Mouse (Mus musculus): ENCODE results near the gene Mef2d. TPM values are rescaled to one million over a fixed set of nuclear protein-coding genes. Genes with fewer than 3 reads are reported as not detected.

The Mef2d gene
- total RNA-seq, 1 experiment = 10.4 TPM

DNA sequence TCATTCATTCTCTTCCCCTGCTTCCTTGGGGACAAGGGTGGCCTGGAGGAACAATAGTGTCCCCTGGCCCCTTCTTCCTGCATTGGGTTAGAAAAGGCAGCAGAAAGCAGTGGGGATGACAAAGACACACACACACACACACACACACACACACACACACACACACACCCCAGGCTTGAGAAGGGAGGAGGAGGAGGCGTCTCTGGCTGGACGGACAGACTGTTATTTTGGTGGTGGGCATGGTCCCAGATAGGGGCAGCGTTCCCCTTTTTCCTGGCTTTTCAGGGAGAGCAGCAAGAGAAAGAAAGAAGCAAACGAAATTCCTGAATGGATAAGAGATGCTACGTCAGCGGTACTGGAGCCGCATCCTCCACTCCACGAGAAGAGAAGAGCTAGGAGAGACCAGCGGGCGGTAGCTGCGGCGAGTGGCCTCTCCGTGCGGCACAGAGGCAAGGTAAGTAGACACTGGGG lies 64.8 kb downstream of the Mef2d start:
- Histone ChIP-seq H3K9ac (ENCODE audit: insufficient read depth, low read depth, low read length, poor library complexity, severe bottlenecking) (no peak overlapping the region), H3K27ac (ENCODE audit: insufficient read depth, low read depth, low read length, poor library complexity, severe bottlenecking) (no peak overlapping the region), H3K36me3 (ENCODE audit: control insufficient read depth, insufficient read depth, low read length, poor library complexity, severe bottlenecking) (no peaks in the 10 kb centered on the region), H3K4me3 (ENCODE audit: insufficient read depth in 1 of 2, low read depth in 1 of 2, low read length in 2 of 2, poor library complexity in 1 of 2, severe bottlenecking in 1 of 2) (no peak overlapping the region), H3K9me3 (ENCODE audit: control insufficient read depth, insufficient read depth, low read depth, low read length) (no peaks in the 10 kb centered on the region), H3K4me1 (ENCODE audit: control insufficient read depth in 2 of 2, insufficient read depth in 2 of 2, low read length in 2 of 2, poor library complexity in 1 of 2) (no peaks in the 10 kb centered on the region)
- TF ChIP-seq HCFC1 (IDR thresholded peaks at IDR 0.05; ENCODE audit: borderline replicate concordance, insufficient read depth, low read length) = no peak
- TF ChIP-seq CHD2 (IDR thresholded peaks at IDR 0.05; ENCODE audit: low read depth, low read length) = no peak
- TF ChIP-seq MAFK (IDR thresholded peaks at IDR 0.05; ENCODE audit: insufficient read depth, low read depth, low read length) = no peak
- TF ChIP-seq ZNF384 (IDR thresholded peaks at IDR 0.05; ENCODE audit: low read depth, low read length) = no peak
- DNase-seq (ENCODE audit: low read depth, low spot score) = no peak
- in situ Hi-C loops (cut with MboI; ENCODE audit: low sequenced_read_pairs in 2 of 2, unreplicated experiment in 2 of 2) = no loop called here

DNA sequence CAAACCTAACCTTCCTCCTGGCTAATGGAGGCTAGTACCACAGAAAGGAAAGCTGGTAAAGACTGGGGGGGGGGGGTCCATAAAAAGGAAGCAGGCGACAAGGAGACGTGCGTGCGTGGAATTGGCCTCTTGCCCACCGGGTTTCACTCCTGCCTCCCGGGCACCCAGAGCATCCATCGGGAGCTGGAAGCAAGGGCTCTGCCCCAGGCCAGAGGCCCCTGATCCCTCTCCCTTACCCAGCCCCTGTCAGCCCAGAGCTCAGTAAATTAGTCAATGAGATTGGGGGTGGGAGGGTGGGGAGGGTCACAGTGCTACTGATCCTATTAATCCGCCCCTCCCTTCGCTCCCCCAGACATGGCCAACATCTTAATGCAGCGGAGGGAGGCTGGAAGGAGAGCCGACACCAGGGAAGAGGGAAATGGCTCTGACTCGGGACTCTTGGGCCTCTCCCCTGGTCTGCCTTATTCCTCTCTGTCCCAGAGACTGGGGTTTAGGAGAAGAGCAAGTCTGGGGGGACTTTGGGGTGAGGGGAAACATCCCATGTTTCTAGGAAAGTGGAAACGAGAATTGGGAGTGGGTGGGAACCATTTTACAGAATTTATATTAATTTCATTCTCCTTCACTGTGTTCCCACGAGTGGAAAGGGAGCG lies 65.4 kb downstream of the Mef2d start:
- in situ Hi-C loops (cut with MboI; ENCODE audit: low sequenced_read_pairs in 2 of 2, unreplicated experiment in 2 of 2) = no loop called here
- no peaks in the 10 kb centered on the region for H3K4me1 ChIP-seq (ENCODE audit: control insufficient read depth in 2 of 2, insufficient read depth in 2 of 2, low read length in 2 of 2, poor library complexity in 1 of 2)
- no peaks in the 10 kb centered on the region for H3K9me3 ChIP-seq (ENCODE audit: control insufficient read depth, insufficient read depth, low read depth, low read length)
- H3K4me3 ChIP-seq (ENCODE audit: insufficient read depth in 1 of 2, low read depth in 1 of 2, low read length in 2 of 2, poor library complexity in 1 of 2, severe bottlenecking in 1 of 2) = no peak overlapping the region
- H3K9ac ChIP-seq (ENCODE audit: insufficient read depth, low read depth, low read length, poor library complexity, severe bottlenecking) = no peak overlapping the region
- DNase-seq (ENCODE audit: low read depth, low spot score) = no peak
- TF ChIP-seq HCFC1 (IDR thresholded peaks at IDR 0.05; ENCODE audit: borderline replicate concordance, insufficient read depth, low read length) (no peak), ZNF384 (IDR thresholded peaks at IDR 0.05; ENCODE audit: low read depth, low read length) (no peak), ZC3H11A (IDR thresholded peaks at IDR 0.05; ENCODE audit: borderline replicate concordance, low read depth, low read length) (no peak), CHD2 (IDR thresholded peaks at IDR 0.05; ENCODE audit: low read depth, low read length) (no peak), MAFK (IDR thresholded peaks at IDR 0.05; ENCODE audit: insufficient read depth, low read depth, low read length) (no peak)
- H3K36me3 ChIP-seq (ENCODE audit: control insufficient read depth, insufficient read depth, low read length, poor library complexity, severe bottlenecking) = no peaks in the 10 kb centered on the region
- H3K27ac ChIP-seq (ENCODE audit: insufficient read depth, low read depth, low read length, poor library complexity, severe bottlenecking) = no peak overlapping the region

DNA sequence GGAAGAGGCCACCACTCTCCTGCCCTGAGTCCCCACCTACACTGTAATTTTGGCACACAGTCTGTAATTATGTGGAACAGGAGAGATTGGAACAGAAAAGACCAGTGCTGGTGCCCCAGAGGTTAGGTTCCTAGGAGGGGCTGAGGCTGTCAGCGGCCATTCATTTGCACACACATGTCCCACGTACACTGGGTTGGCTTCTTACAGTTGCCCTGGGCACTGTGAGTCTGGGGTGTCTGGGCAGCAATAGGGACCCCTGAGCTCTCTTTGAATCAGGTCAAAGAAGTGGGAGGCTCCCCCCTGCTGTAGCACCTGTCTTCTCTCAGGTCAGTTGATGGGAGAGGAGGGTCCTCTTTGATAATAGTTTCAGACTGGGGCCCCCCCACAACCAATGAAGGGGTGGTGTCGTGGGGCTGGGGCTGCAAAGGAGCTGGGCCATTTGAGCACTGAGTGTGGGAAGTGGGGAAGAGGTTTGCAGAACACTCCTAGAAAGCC lies 66.1 kb downstream of the Mef2d start:
- H3K4me3 ChIP-seq (ENCODE audit: insufficient read depth in 1 of 2, low read depth in 1 of 2, low read length in 2 of 2, poor library complexity in 1 of 2, severe bottlenecking in 1 of 2) = no peak overlapping the region
- in situ Hi-C loops (cut with MboI; ENCODE audit: low sequenced_read_pairs in 2 of 2, unreplicated experiment in 2 of 2) = no loop called here
- TF ChIP-seq HCFC1 (IDR thresholded peaks at IDR 0.05; ENCODE audit: borderline replicate concordance, insufficient read depth, low read length) = no peak
- no peak for TF ChIP-seq ZC3H11A (IDR thresholded peaks at IDR 0.05; ENCODE audit: borderline replicate concordance, low read depth, low read length)
- no peak for TF ChIP-seq CHD2 (IDR thresholded peaks at IDR 0.05; ENCODE audit: low read depth, low read length)
- TF ChIP-seq MAFK (IDR thresholded peaks at IDR 0.05; ENCODE audit: insufficient read depth, low read depth, low read length) = no peak
- TF ChIP-seq ZNF384 (IDR thresholded peaks at IDR 0.05; ENCODE audit: low read depth, low read length) = no peak
- H3K27ac ChIP-seq (ENCODE audit: insufficient read depth, low read depth, low read length, poor library complexity, severe bottlenecking) = no peak overlapping the region
- no peaks in the 10 kb centered on the region for H3K36me3 ChIP-seq (ENCODE audit: control insufficient read depth, insufficient read depth, low read length, poor library complexity, severe bottlenecking)
- H3K9me3 ChIP-seq (ENCODE audit: control insufficient read depth, insufficient read depth, low read depth, low read length) = no peaks in the 10 kb centered on the region
- no peaks in the 10 kb centered on the region for H3K4me1 ChIP-seq (ENCODE audit: control insufficient read depth in 2 of 2, insufficient read depth in 2 of 2, low read length in 2 of 2, poor library complexity in 1 of 2)
- H3K9ac ChIP-seq (ENCODE audit: insufficient read depth, low read depth, low read length, poor library complexity, severe bottlenecking) = no peak overlapping the region
- no peak for DNase-seq (ENCODE audit: low read depth, low spot score)

DNA sequence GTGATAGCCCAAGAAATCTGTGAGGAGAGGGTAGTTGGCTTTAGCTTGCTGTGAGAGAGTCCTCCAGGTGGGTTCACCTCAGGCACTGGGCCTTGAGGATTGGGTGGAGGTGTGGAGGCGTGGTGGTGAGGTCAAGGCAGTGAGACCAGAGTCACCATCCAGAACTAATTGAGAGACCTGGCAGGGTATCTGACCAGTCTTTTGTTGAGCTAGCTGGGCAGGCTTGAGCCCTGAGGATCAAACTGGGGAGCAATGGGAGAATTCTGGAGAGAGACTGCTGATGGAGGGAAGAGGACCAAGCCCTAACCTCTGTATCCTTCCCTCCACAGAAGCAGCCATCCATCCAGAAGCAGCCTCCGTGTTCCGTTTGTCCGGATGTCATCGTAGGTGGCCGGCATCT lies 67.1 kb downstream of the Mef2d start:
- in situ Hi-C loops (cut with MboI; ENCODE audit: low sequenced_read_pairs in 2 of 2, unreplicated experiment in 2 of 2) = no loop called here
- Histone ChIP-seq H3K4me1 (ENCODE audit: control insufficient read depth in 2 of 2, insufficient read depth in 2 of 2, low read length in 2 of 2, poor library complexity in 1 of 2) (no peaks in the 10 kb centered on the region), H3K27ac (ENCODE audit: insufficient read depth, low read depth, low read length, poor library complexity, severe bottlenecking) (no peak overlapping the region), H3K9me3 (ENCODE audit: control insufficient read depth, insufficient read depth, low read depth, low read length) (no peaks in the 10 kb centered on the region), H3K36me3 (ENCODE audit: control insufficient read depth, insufficient read depth, low read length, poor library complexity, severe bottlenecking) (no peaks in the 10 kb centered on the region), H3K9ac (ENCODE audit: insufficient read depth, low read depth, low read length, poor library complexity, severe bottlenecking) (no peak overlapping the region), H3K4me3 (ENCODE audit: insufficient read depth in 1 of 2, low read depth in 1 of 2, low read length in 2 of 2, poor library complexity in 1 of 2, severe bottlenecking in 1 of 2) (no peak overlapping the region)
- DNase-seq (ENCODE audit: low read depth, low spot score) = no peak
- no peak for TF ChIP-seq CHD2 (IDR thresholded peaks at IDR 0.05; ENCODE audit: low read depth, low read length)
- TF ChIP-seq ZNF384 (IDR thresholded peaks at IDR 0.05; ENCODE audit: low read depth, low read length) = no peak
- no peak for TF ChIP-seq MAFK (IDR thresholded peaks at IDR 0.05; ENCODE audit: insufficient read depth, low read depth, low read length)
- TF ChIP-seq ZC3H11A (IDR thresholded peaks at IDR 0.05; ENCODE audit: borderline replicate concordance, low read depth, low read length) = no peak
- no peak for TF ChIP-seq HCFC1 (IDR thresholded peaks at IDR 0.05; ENCODE audit: borderline replicate concordance, insufficient read depth, low read length)
